Mouse (Mus musculus): ENCODE measurements at regions not wholly inside any gene's neighbourhood (a gene's known extent, or its start where the extent isn't known, plus 50 kb on each side); places are given as distances from the start of the nearest gene placed in this dataset.

DNA sequence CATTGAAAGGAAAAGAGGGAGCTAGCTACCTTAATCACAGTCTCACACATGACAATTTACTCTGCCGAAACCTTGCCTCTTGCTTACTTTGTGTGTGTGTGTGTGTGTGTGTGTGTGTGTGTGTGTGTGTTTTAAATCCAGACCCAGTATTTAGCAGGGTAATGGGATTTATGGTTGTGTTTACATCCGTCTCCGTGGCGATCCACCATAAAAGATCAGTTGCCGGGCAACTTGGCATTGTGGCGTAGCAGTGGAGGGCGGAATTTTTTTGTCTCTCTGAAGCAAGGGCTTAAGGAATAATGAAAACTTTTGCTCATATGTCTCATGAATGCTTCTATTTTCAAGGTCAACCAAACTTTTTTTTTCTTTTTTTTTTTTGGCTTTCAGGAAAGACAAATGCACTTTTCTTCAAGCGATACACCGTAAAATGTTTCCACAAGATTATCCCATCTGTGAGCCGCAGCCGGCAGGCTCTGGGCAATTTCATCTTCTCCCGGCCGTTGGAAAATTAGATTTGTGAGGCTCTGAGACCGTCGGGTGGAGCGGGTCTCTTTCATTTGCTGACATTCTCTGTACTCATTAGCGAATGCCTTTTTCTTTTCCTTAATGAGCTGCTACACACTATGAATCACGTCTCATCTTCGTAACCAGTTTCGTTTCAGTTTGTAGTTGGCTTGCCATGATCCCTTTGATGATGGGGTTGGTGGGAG is 53.9 kb upstream of the Ptch1 start:
- DNase-seq (ENCODE audit: low read depth), result no peak

DNA sequence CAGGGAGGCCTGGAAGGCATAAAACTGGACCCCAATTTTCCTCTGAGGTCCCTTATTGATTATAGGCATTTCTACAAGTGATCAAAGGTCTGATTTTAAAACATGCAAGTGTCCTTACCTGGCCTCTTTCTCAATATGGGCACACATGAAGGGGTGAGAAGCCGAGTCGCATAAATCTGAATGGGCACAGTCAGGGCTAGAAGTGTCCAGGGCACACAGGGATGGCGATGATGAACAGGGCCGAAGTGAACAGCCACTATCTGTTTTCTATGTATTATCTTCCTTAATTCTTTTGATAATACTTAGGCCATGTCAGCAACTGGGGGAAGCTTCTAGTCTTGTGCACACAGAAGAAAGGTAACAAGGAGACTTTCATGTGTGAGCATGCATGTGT is 54.5 kb upstream of the Ptch1 start:
- DNase-seq (ENCODE audit: low read depth), result no peak

DNA sequence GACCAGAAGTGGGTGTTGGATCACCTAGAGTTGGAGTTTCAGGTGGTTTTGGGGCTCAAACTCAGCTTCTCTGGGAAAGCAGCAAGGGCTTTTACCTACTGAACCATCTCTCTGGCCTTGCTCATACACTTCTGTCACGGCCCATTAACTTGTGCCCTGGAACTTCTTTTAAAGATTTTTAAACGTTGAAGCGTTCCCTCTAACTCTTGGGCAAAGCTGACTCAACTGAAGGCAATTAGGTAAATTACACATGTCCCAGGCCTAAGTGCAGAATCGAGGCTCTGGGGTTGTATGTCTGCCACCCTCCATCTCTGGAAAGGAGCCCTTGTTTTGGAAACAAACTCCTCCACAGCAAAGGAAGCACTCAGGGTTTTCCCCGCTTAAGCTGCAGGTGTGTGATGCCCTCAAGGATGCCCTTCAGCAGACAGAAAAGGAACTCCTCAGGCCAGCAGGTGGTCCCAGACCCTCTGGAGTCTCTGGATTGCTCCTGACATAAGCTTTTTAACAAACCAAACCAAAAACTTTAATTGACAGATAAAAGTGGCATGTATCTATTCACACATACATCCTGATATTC is 58.5 kb upstream of the Ptch1 start:
- DNase-seq (ENCODE audit: low read depth), result no peak

DNA sequence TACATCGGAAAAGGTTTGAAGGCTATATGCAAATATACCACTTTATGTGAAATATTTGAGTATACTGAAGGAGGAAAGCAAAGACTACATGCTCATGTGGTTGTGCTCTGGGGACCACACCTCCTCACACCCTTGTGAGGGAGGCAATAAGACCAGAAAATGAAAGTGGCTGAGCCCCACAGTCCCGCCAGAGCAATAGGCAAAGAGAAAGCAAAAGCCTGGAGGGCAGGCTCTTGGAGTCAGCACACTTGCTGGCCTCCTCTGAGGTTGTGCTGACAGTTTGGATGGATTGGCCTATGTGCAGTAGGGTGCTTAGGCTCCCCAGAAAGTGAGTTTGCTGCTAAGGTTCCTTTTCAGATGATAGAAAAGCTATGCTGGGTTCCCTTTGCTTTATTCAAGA is 60.9 kb upstream of the Ptch1 start:
- peak; percentile 42 for DNase-seq (ENCODE audit: low read depth)

DNA sequence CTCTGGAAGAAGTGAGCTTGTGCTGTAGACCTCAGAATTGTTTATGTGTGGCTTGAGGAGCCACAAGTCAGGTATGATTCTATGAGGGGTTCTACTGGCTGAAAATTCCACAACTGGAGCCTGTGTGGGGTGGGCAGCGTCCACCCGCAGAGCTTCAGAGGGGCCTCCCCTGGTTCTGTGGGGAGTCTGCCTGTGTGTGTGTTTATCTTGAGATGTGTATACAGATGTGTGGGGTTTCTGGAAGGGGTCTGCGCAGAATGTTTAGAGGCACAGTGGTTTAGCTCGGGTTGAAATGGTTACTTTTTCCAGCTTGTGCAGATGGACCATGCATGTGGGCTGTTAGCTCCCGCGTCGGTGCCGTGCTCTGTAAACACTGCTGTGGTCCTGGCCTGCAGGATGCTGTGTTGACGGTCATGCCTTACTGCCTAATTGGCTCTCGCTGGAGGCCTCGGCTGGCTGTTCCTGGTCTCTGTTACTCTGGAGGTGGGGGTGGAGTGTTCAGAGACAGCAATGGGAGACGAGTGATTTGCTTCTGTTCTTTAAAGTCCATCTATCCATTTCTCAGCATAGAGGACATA is 68.3 kb upstream of the Ptch1 start:
- no peak for DNase-seq (ENCODE audit: low read depth)

DNA sequence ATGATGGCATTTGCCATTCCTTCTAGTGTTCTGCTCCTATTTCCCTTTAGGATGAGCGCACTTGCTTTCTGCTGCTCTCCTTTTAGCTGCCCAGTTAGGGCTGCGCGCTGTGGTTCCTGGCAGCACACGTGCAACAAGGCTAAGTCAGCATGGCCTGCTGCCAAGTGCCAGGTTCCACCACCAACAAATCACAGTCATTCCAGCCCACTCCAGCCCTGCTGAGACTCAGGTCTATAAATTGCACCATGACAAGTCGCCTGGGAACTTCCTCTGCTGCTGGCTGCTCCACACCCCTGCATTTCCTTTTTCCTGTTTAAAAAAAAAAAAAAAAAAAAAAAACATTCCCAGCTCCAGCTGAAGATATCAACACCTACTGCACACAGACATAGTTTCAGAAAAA is 69.2 kb upstream of the Ptch1 start:
- no peak for DNase-seq (ENCODE audit: low read depth)

DNA sequence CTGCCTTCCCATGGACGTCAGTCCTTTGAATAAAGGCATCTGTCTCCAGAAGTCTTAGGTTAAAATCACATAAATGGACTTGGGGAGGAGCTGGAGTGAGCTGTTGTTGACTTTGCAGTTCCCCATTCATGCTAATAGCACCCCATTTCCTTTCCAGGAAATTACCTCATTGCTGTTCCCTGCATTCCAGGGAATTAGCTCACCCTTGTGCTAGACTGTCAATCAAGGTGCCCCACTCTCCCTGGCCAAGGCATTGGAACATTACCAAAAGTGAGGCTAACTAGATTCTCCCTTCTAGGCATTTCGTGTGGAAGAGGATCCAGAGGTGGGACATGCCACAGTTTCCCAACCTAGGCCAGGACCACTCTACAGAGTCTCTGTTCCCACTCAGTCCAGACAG is 70.0 kb upstream of the Ptch1 start:
- no peak for DNase-seq (ENCODE audit: low read depth)

DNA sequence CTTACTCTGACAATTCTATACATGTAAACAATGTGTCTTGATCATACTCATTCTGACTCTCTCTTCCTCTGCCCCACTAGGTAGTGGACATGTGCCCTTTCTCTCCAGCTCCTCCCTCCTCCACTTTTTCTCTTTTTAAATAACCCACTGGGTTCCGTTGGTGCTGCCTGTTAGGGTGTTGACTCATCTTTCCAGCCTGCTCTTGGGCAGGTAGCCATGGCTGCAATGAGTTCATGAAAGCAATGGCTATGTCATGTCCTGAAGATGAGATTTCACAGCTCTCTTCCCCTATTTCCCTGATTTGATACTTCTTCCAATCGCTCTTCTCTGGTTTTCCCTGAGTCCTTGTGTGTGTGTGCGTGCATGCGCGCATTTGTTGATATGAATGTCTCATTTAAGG is 70.9 kb upstream of the Ptch1 start:
- DNase-seq (ENCODE audit: low read depth), result no peak

DNA sequence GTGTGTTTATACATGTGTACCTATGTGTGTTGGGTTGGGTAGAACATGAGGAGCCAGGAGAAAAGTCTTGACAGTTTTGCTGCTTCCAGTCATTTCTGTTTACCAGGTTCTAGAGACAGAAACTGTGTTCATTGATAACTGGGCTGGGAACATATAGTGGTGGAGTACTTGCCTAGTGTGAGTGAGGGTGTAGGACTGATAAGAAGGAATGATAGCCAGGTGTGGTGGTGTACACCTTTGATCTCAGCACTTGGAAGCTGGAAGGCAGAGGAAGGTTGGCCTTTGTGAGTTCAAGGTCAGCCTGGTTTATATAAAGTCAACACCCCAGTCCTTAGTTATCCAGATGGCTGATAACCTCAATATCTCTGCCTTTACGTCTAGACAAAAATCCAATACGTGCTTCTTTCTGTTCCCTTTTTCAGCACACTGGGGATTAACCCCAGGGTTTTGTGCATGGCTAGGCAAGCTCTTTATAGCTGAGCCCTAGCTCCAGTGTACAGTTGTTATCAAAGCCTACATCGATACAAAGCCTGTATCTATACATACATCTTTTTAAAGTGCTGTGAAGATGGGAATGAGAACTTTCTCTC is 75.8 kb upstream of the Ptch1 start:
- DNase-seq (ENCODE audit: low read depth), result no peak

DNA sequence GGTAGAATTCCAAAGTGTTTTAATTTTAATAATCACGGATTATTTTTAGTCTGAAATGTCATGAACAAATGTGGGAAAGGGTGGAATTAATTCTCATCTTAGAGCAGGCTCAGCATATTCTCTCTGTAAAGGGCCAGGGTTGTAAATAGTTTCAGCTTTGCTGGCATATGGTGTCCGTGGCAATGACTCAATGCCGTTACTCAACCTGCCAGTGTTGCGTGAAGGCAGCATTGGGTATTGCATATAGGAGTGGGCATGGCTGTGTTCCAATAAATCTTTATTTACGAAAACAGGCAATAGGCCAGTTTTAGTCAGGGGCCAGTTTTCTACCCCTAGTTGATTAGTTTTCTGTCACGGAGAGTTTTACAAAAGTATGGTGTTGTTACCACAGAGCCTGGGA is 81.1 kb upstream of the Ptch1 start:
- no peak for DNase-seq (ENCODE audit: low read depth)

DNA sequence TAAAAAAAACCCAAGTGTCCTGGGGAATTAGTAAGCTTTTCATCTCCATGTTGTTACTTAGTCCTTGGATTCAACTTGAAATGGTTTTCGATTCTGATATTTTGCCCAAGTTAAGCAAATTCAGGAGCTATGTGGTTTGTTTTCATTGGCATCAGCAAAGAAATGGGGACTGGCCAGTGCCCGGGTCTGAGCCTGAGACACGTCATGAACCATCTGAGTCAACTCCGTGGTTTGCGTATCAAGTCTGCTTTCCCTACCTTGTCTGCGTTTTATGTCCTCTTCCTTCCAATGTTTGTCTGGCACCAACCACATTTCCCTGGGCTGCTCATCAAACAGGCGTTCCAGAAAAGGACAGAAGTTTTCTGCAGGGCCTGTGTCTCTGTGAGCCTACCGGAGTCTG is 83.7 kb upstream of the Ptch1 start:
- no peak for DNase-seq (ENCODE audit: low read depth)

DNA sequence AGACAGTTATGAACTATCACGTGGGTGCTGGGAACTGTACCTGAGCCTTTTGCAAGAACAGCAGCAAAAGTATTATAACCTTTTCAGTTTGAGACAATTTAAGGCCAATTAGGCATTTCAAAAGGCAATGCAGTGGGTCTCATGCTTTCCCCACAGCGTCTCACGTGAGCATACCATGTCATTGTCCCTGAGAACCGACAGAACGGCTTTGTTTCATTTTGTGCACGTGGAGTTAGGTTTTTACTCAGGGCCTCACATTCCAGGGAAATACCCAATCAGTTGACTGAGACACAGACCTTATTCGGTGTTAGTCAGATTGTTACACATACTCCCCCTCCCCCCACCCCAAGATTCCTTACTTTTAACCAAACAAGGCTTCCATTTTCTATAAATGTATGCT is 86.0 kb upstream of the Ptch1 start:
- no peak for DNase-seq (ENCODE audit: low read depth)

DNA sequence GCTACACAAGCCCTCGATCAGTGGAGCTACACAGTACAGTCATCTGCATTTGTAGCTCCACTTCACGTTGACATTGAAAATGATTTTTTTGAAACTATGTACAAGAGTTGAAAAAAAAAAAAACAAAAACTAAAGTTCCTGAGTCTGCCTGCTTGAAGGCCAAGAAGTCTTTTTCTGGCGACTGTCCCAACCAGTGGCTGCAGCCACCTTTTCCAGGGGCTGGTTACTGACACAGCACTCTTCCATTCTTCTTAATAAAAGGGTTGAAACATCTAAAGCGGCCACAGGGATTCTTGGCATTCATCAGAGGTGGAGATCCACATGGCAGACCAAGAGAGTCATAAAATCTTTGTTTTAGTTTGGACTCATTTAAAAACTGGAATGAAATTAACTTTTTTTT is 87.0 kb upstream of the Ptch1 start:
- no peak for DNase-seq (ENCODE audit: low read depth)

DNA sequence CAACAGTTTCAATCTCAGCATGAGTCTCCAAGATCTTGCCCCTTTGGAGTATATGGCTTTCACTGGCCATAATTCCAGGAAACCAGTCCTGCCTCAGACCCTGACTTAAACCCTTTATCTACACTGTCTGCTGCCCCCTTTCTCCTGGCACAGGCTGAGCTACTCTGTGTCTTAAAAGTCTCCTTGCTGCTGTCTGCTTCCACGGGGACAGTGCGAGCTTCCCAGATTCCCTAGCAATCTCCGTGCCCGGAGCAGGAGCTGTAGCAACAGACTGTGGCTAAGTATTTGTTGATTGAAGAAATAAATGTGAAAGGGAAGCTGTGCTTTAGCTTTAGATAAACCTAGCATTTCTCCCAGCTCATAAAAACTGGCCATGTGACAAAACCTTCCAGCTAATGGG is 95.2 kb upstream of the Ptch1 start:
- no peak for DNase-seq (ENCODE audit: low read depth)

DNA sequence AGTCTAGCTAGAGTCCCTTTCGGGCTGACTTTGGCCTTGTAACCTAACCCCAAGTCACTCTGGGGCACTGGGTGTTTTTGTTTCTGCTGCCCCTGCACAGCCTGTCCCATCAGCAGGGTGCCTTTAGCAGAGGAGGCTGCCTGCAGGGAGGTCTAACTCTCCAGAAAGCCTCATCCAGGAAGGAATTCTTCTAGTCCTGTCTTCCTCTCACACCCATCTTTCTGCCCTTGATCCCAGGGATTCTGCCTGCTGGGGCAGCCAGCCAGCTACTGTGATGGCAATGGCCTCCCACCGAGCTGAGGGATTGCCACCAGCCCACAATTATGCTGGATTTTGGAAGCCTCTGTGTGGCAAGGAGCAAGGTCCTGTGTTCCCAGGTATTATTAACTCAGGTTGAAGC is 95.6 kb upstream of the Ptch1 start:
- no peak for DNase-seq (ENCODE audit: low read depth)

DNA sequence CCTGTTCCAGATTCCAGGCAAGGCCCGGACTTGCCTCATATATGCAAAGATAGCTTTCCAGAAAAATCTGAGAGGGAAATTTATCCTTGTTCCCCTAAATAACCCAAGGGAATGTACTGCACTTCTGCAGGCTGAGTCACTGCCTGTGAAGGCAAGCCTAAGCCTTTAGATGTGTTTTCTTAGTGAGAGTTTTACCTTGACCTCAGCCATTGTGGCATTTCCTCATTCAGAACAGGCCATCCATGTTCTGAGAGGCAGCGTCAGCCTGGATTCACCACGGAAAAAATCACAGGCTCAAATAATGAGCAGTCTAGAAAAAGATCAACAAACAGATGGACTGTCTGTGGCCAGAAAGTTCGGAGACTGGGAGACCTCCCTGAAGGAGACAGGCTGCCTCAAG is 99.0 kb upstream of the Ptch1 start:
- no peak for DNase-seq (ENCODE audit: low read depth)

DNA sequence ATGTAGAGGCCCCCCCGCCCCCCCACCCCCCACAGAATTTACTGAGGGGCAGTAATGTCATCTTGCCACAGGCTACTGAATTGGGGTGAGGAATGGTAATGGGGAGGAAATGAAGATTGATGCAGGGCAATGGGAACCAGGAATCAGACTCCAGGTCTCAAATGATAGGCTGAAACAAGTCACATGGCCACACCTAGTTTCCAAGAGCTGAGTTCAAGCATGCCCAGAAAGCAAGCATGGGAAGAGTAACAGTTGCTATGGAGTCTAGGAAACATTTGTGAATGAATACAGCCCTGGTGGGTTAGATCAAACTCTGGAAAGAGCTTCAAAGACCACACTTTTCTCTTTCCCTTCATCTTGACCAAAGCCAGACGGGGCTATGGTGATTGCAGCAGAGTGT is 104.3 kb upstream of the Ptch1 start:
- DNase-seq (ENCODE audit: low read depth), result no peak

DNA sequence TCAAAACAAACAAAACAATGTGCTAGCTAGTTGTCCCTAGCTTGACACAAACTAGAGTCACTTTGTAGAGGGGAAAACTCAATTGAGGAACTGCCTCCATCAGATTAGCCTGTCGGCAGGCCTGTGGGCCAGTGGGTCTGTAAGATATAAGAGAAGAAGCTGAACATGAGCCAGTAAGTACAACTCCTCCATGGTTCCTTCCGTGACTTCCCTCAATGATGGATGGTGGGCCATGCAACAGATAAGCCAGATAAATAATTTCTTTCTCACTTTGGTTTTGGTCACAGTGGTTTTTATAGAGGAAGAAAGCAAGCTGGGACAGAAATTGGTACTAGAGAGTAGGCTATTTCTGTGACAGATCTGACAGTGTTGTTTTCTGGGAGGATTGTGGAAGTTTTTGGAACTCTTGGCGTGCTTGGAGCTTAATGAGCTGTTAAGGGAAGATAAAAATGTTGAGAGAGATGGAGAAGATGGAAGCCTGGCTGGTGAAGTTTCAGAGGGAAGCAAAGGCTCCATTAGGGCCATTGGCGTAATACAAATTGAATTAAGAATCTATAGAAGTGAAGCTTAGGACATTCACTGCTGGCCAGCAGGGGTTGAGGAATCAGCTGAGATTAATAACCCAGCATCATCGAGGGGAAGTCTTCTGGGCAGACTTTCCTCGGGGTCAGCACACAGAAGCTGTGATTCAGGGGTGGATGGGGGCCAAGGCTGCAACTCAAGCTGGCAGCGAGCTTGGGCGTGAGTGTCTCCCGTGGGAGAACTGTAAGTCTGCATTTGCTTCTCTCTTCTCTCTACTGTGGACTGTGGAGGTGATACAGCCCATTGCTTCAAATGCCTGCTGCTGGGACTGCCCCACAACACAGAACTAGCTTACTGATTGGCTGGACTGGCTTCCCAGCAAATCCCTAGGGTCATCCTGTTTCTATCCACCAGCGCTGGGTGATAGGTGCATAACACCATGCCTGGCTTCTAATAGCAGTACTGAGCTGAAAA is 105.2 kb upstream of the Ptch1 start:
- DNase-seq (ENCODE audit: low read depth), result no peak

DNA sequence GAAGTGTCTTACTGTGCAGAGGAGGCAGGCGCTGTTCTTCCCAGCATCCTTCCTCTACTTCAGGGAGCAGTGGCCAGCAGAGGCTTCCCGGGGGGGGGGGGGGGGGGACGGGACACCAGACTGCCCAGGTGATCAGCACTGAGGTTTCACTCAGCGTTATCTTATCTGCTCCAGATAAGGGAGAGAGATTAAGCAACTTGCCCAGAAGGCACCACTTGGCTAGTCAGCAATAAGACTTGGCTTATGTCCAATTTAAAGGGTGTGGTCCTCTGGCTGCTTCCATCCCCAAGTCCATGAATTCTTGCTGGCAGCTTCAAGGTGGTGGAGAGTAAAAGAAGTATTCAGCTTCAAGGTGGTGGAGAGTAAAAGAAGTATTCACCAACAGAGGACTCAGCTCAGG is 108.9 kb upstream of the Ptch1 start:
- no peak for DNase-seq (ENCODE audit: low read depth)

DNA sequence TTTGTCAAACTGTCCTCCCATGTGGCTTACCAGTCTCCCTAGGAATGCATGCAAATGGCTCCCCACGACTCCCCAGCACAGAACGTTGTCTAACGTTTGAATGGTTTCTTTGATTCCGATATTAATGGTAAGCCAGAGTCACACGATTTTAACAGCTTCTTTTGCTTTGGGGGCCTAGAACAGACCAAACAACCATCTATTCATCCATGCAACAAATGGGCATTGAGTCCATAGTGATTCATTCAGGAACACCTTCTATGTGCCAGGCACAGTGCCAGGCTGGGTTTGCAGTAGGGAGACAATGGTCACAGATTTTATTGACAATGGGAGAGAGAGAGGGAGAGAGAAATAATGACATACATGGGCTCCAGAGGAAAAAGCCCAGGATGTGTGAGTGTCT is 118.6 kb upstream of the Ptch1 start:
- no peak for DNase-seq (ENCODE audit: low read depth)

DNA sequence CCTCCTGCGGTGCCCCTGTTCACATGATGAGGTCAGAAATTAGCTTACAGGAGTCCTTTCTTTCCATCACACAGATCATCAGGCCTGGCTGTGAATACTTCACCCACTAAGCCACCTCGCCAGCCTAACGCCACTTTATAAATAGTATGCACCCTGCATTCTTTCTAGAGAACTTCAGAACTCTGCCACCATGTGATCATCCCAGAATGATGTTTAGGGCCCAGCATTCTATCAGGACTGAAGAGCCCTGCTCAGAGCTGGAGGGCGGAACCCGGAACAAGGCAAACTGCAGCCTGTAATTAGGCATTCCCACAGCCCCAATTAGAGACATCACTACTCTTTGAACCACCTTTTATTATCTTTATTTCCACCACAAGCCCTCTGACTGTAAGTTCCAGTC is 120.2 kb upstream of the Ptch1 start:
- no peak for DNase-seq (ENCODE audit: low read depth)

DNA sequence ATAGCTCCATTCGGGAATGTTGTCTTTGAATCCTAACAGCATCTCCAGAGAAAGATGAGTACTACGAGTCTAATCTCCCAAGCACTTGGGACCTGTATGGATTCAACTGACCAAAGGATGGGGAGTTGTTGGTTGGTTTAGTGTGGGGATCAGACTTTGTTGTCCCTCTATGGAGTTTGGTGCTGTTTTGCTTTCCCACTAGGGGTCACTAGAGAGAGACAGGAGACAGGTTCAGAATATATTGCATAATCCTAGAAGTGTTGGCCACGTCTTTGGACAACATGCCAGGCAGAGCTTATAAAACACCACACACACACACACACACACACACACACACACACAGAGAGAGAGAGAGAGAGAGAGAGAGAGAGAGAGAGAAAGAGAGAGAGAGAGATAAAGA is 118.6 kb upstream of the Ercc6l2 start:
- DNase-seq (ENCODE audit: low read depth), result peak; percentile 72

All from induced T-regulatory cell, adult 2 months (primary cell).